Mouse (Mus musculus): ENCODE data around the gene Gm5134. TPM values are rescaled to one million over a fixed set of nuclear protein-coding genes. Genes with fewer than 3 reads are reported as not detected.

The Gm5134 gene
- total and polyA plus RNA-seq, 3 experiments, result not detected

GRCm38 (mm10) chr10:76009812-76010211 is 55.5 kb downstream of the Gm5134 start:
- no peak for DNase-seq (ENCODE audit: low spot score)
- no peaks in the 10 kb centered on the region for H3K36me3 ChIP-seq (replicated peaks)
- TF ChIP-seq CTCF (IDR thresholded peaks at IDR 0.05; ENCODE audit: low read depth, low read length), result no peak
- TF ChIP-seq GATA2 (IDR thresholded peaks at IDR 0.05; ENCODE audit: borderline replicate concordance, low read depth, low read length), result no peak
- TF ChIP-seq POLR2AphosphoS5 (IDR thresholded peaks at IDR 0.05; ENCODE audit: insufficient replicate concordance, low read depth, low read length), result no peak
- TF ChIP-seq GATA1 (IDR thresholded peaks at IDR 0.05; ENCODE audit: borderline replicate concordance, low read length), result no peak
- no peak for TF ChIP-seq TAL1 (conservative IDR thresholded peaks at IDR 0.05; ENCODE audit: low read depth, low read length)
- H3K4me3 ChIP-seq (ENCODE audit: low read depth, low read length), result no peak overlapping the region
- ATAC-seq (ENCODE audit: extremely low read depth, insufficient number of reproducible peaks, low FRiP score, poor library complexity, severe bottlenecking), result no peak
- no peaks in the 10 kb centered on the region for H3K9me3 ChIP-seq (replicated peaks)
- no peaks in the 10 kb centered on the region for H3K4me1 ChIP-seq (ENCODE audit: insufficient read depth, low read depth, low read length)
- H3K27me3 ChIP-seq (ENCODE audit: insufficient read depth, low read length), result peaks cover 5% of the 10 kb centered on the region; the same call in 1 of the 2 replicates

- ATAC-seq (ENCODE audit: extremely low read depth, insufficient number of reproducible peaks, low FRiP score, poor library complexity, severe bottlenecking), result no peak
- no peak for DNase-seq (ENCODE audit: low spot score)
- Histone ChIP-seq H3K4me3 (ENCODE audit: low read depth, low read length) (no peak overlapping the region), H3K27me3 (ENCODE audit: insufficient read depth, low read length) (peaks cover 5% of the 10 kb centered on the region; the same call in 1 of the 2 replicates), H3K36me3 (replicated peaks) (no peaks in the 10 kb centered on the region), H3K4me1 (ENCODE audit: insufficient read depth, low read depth, low read length) (no peaks in the 10 kb centered on the region), H3K9me3 (replicated peaks) (no peaks in the 10 kb centered on the region)
- TF ChIP-seq CTCF (IDR thresholded peaks at IDR 0.05; ENCODE audit: low read depth, low read length) (no peak), TAL1 (conservative IDR thresholded peaks at IDR 0.05; ENCODE audit: low read depth, low read length) (no peak), POLR2AphosphoS5 (IDR thresholded peaks at IDR 0.05; ENCODE audit: insufficient replicate concordance, low read depth, low read length) (no peak), GATA1 (IDR thresholded peaks at IDR 0.05; ENCODE audit: borderline replicate concordance, low read length) (no peak), GATA2 (IDR thresholded peaks at IDR 0.05; ENCODE audit: borderline replicate concordance, low read depth, low read length) (no peak)
Measured at GRCm38 (mm10) chr10:76012922-76013321, 58.6 kb downstream of the Gm5134 start.

- DNase-seq (ENCODE audit: low spot score) (no peak), ATAC-seq (ENCODE audit: extremely low read depth, insufficient number of reproducible peaks, low FRiP score, poor library complexity, severe bottlenecking) (no peak)
- Histone ChIP-seq H3K4me1 (ENCODE audit: insufficient read depth, low read depth, low read length) (peaks cover 2% of the 10 kb centered on the region; the same call in 1 of the 2 replicates), H3K27me3 (ENCODE audit: insufficient read depth, low read length) (no peaks in the 10 kb centered on the region), H3K4me3 (ENCODE audit: low read depth, low read length) (no peak overlapping the region), H3K9me3 (replicated peaks) (no peaks in the 10 kb centered on the region), H3K36me3 (replicated peaks) (no peaks in the 10 kb centered on the region)
- TF ChIP-seq POLR2AphosphoS5 (IDR thresholded peaks at IDR 0.05; ENCODE audit: insufficient replicate concordance, low read depth, low read length) (no peak), GATA1 (IDR thresholded peaks at IDR 0.05; ENCODE audit: borderline replicate concordance, low read length) (no peak), TAL1 (conservative IDR thresholded peaks at IDR 0.05; ENCODE audit: low read depth, low read length) (no peak), GATA2 (IDR thresholded peaks at IDR 0.05; ENCODE audit: borderline replicate concordance, low read depth, low read length) (no peak), CTCF (IDR thresholded peaks at IDR 0.05; ENCODE audit: low read depth, low read length) (no peak)
Measured at GRCm38 (mm10) chr10:76016886-76017285, 62.6 kb downstream of the Gm5134 start.

GRCm38 (mm10) chr10:76021728-76022127 is 67.4 kb downstream of the Gm5134 start:
- no peak for DNase-seq (ENCODE audit: low spot score)
- no peak for TF ChIP-seq GATA2 (IDR thresholded peaks at IDR 0.05; ENCODE audit: borderline replicate concordance, low read depth, low read length)
- no peak for TF ChIP-seq CTCF (IDR thresholded peaks at IDR 0.05; ENCODE audit: low read depth, low read length)
- no peak for TF ChIP-seq TAL1 (conservative IDR thresholded peaks at IDR 0.05; ENCODE audit: low read depth, low read length)
- no peak for TF ChIP-seq POLR2AphosphoS5 (IDR thresholded peaks at IDR 0.05; ENCODE audit: insufficient replicate concordance, low read depth, low read length)
- TF ChIP-seq GATA1 (IDR thresholded peaks at IDR 0.05; ENCODE audit: borderline replicate concordance, low read length), result no peak
- peaks cover 2% of the 10 kb centered on the region; the same call in 1 of the 2 replicates for H3K4me1 ChIP-seq (ENCODE audit: insufficient read depth, low read depth, low read length)
- no peak overlapping the region for H3K4me3 ChIP-seq (ENCODE audit: low read depth, low read length)
- H3K27me3 ChIP-seq (ENCODE audit: insufficient read depth, low read length), result no peaks in the 10 kb centered on the region
- no peaks in the 10 kb centered on the region for H3K9me3 ChIP-seq (replicated peaks)
- no peak for ATAC-seq (ENCODE audit: extremely low read depth, insufficient number of reproducible peaks, low FRiP score, poor library complexity, severe bottlenecking)
- no peaks in the 10 kb centered on the region for H3K36me3 ChIP-seq (replicated peaks)

- peaks cover 11% of the 10 kb centered on the region; the same call in 1 of the 2 replicates for H3K4me1 ChIP-seq (ENCODE audit: insufficient read depth, low read depth, low read length)
- no peak for TF ChIP-seq GATA1 (IDR thresholded peaks at IDR 0.05; ENCODE audit: borderline replicate concordance, low read length)
- TF ChIP-seq POLR2AphosphoS5 (IDR thresholded peaks at IDR 0.05; ENCODE audit: insufficient replicate concordance, low read depth, low read length), result no peak
- no peak for TF ChIP-seq GATA2 (IDR thresholded peaks at IDR 0.05; ENCODE audit: borderline replicate concordance, low read depth, low read length)
- H3K36me3 ChIP-seq (replicated peaks), result no peaks in the 10 kb centered on the region
- H3K4me3 ChIP-seq (ENCODE audit: low read depth, low read length), result no peak overlapping the region
- H3K9me3 ChIP-seq (replicated peaks), result no peaks in the 10 kb centered on the region
- no peaks in the 10 kb centered on the region for H3K27me3 ChIP-seq (ENCODE audit: insufficient read depth, low read length)
- no peak for DNase-seq (ENCODE audit: low spot score)
- ATAC-seq (ENCODE audit: extremely low read depth, insufficient number of reproducible peaks, low FRiP score, poor library complexity, severe bottlenecking), result no peak
Measured at GRCm38 (mm10) chr10:76023921-76024320, 69.6 kb downstream of the Gm5134 start.

GRCm38 (mm10) chr10:76025470-76026190 is 71.3 kb downstream of the Gm5134 start:
- Histone ChIP-seq H3K4me3 (ENCODE audit: low read depth, low read length) (no peak overlapping the region), H3K9me3 (replicated peaks) (no peaks in the 10 kb centered on the region), H3K27me3 (ENCODE audit: insufficient read depth, low read length) (no peaks in the 10 kb centered on the region), H3K4me1 (ENCODE audit: insufficient read depth, low read depth, low read length) (peaks cover 14% of the 10 kb centered on the region; the same call in 1 of the 2 replicates), H3K36me3 (replicated peaks) (no peaks in the 10 kb centered on the region)
- no peak for ATAC-seq (ENCODE audit: extremely low read depth, insufficient number of reproducible peaks, low FRiP score, poor library complexity, severe bottlenecking)
- TF ChIP-seq CTCF (IDR thresholded peaks at IDR 0.05; ENCODE audit: low read depth, low read length) (no peak), POLR2AphosphoS5 (IDR thresholded peaks at IDR 0.05; ENCODE audit: insufficient replicate concordance, low read depth, low read length) (no peak), TAL1 (conservative IDR thresholded peaks at IDR 0.05; ENCODE audit: low read depth, low read length) (no peak), GATA1 (IDR thresholded peaks at IDR 0.05; ENCODE audit: borderline replicate concordance, low read length) (no peak), GATA2 (IDR thresholded peaks at IDR 0.05; ENCODE audit: borderline replicate concordance, low read depth, low read length) (no peak)
- no peak for DNase-seq (ENCODE audit: low spot score)
